Mouse (Mus musculus) erythroblast, adult 5-6 weeks (primary cell): ENCODE measurements around the gene D1Pas1. TPM values are rescaled to one million over a fixed set of nuclear protein-coding genes. Genes with fewer than 3 reads are reported as not detected.

ENCODE experiments used
- ATAC-seq: replicated peaks from 2 replicates; pipeline ENCODE4 v1.8.0; 2016; ENCODE audit warnings: moderate number of reproducible peaks, mild to moderate bottlenecking, moderate TSS enrichment, inconsistent platforms; ENCODE audit not compliant: poor library complexity, low FRiP score, severe bottlenecking
- total RNA-seq, 2 experiments: library from RNA; stranded (forward) in 1 of 2; stranded (reverse) in 1 of 2; fragments of 150-400 nt in 1 of 2; fragments of 200-764, 138-1000 nt in 1 of 2; gene quantifications; 2 replicates each; pipeline versions ENCODE4 v1.2.3 to v1.2.4; 2015 to 2017; ENCODE audit warnings: low replicate concordance in 2 of 2

The D1Pas1 gene
- total RNA-seq (2015; ENCODE audit: low replicate concordance) (not detected in 2 replicates), total RNA-seq (2017; ENCODE audit: low replicate concordance) (not detected in 2 replicates)

- ATAC-seq = no peak
These were observed at the start of gene D1Pas1 for GRCm38 (mm10) chr1:186967201-186967812. Gene D1Pas1, plus strand, starts transcription at chr1:186967416.

GRCm38 (mm10) chr1:186922489-186923370 is 44.5 kb upstream of the D1Pas1 start:
- ATAC-seq = no peak

GRCm38 (mm10) chr1:186924027-186924426 is 43.2 kb upstream of the D1Pas1 start:
- no peak for ATAC-seq

- ATAC-seq = no peak
These were observed 41.8 kb upstream of the D1Pas1 start for GRCm38 (mm10) chr1:186925411-186925810.

GRCm38 (mm10) chr1:186926316-186926949 is 40.8 kb upstream of the D1Pas1 start:
- ATAC-seq = no peak

- no peak for ATAC-seq
These were observed 40.3 kb upstream of the D1Pas1 start for GRCm38 (mm10) chr1:186926950-186927316.

GRCm38 (mm10) chr1:186927494-186927893 is 39.7 kb upstream of the D1Pas1 start:
- no peak for ATAC-seq

- ATAC-seq = no peak
These were observed 36.9 kb upstream of the D1Pas1 start for GRCm38 (mm10) chr1:186930160-186930887.

- no peak for ATAC-seq
These were observed 36.4 kb upstream of the D1Pas1 start for GRCm38 (mm10) chr1:186930888-186931233.

- ATAC-seq = no peak
These were observed 33.0 kb upstream of the D1Pas1 start for GRCm38 (mm10) chr1:186934205-186934604.

- ATAC-seq = no peak
These were observed 14.8 kb upstream of the D1Pas1 start for GRCm38 (mm10) chr1:186952381-186952780.

- ATAC-seq = no peak
These were observed 12.6 kb upstream of the D1Pas1 start for GRCm38 (mm10) chr1:186954591-186954990.

- ATAC-seq = no peak
These were observed 7.8 kb upstream of the D1Pas1 start for GRCm38 (mm10) chr1:186959380-186959779.

- ATAC-seq = no peak
These were observed 2.9 kb upstream of the D1Pas1 start for GRCm38 (mm10) chr1:186964143-186964875.

- no peak for ATAC-seq
These were observed 710 bp downstream of the D1Pas1 start for GRCm38 (mm10) chr1:186967926-186968325.

- no peak for ATAC-seq
These were observed 9.8 kb downstream of the D1Pas1 start for GRCm38 (mm10) chr1:186976937-186977540.

GRCm38 (mm10) chr1:186977801-186978200 is 10.6 kb downstream of the D1Pas1 start:
- ATAC-seq = no peak

GRCm38 (mm10) chr1:186979465-186979864 is 12.2 kb downstream of the D1Pas1 start:
- no peak for ATAC-seq

- ATAC-seq = no peak
These were observed 13.3 kb downstream of the D1Pas1 start for GRCm38 (mm10) chr1:186980503-186980902.
